Mouse (Mus musculus) liver (tissue): ENCODE results near the gene Ube2m.

ENCODE experiments used
- DNase-seq: peaks from one replicate; pipeline ENCODE4 v3.0.0-alpha.2; 2020; ENCODE audit warnings: mixed read lengths

The Ube2m gene

GRCm38 (mm10) chr7:13037901-13038555 lies at the start of gene Ube2m:
Gene Ube2m, minus strand, starts transcription at chr7:13038275.
- peak; percentile 97 for DNase-seq

- no peak for DNase-seq
Measured at GRCm38 (mm10) chr7:13072293-13072692, 34.2 kb upstream of the Ube2m start.

GRCm38 (mm10) chr7:13063399-13063798 lies 25.3 kb upstream of the Ube2m start:
- peak; percentile 26 for DNase-seq

- no peak for DNase-seq
Measured at GRCm38 (mm10) chr7:13059536-13059935, 21.5 kb upstream of the Ube2m start.

GRCm38 (mm10) chr7:13056913-13057700 lies 19.0 kb upstream of the Ube2m start:
- DNase-seq = no peak

- DNase-seq = peak; percentile 88
Measured at GRCm38 (mm10) chr7:13054287-13055010, 16.4 kb upstream of the Ube2m start, which contains the start of gene Mzf1. Gene Mzf1, minus strand, starts transcription at chr7:13054764.

GRCm38 (mm10) chr7:13053961-13054286 lies 15.8 kb upstream of the Ube2m start:
- DNase-seq = no peak

GRCm38 (mm10) chr7:13053501-13053900 lies 15.4 kb upstream of the Ube2m start:
- DNase-seq = no peak

- no peak for DNase-seq
Measured at GRCm38 (mm10) chr7:13053001-13053400, 14.9 kb upstream of the Ube2m start.

- peak; percentile 60 for DNase-seq
Measured at GRCm38 (mm10) chr7:13046084-13046483, 8.0 kb upstream of the Ube2m start.

GRCm38 (mm10) chr7:13044254-13044625 lies 6.2 kb upstream of the Ube2m start:
- no peak for DNase-seq

GRCm38 (mm10) chr7:13043445-13044253 lies 5.6 kb upstream of the Ube2m start:
- peak; percentile 18 for DNase-seq

GRCm38 (mm10) chr7:13043120-13043444 lies 5.0 kb upstream of the Ube2m start:
- DNase-seq = no peak

- DNase-seq = no peak
Measured at GRCm38 (mm10) chr7:13042511-13042910, 4.4 kb upstream of the Ube2m start.

- DNase-seq = no peak
Measured at GRCm38 (mm10) chr7:13041256-13041655, 3.2 kb upstream of the Ube2m start.

GRCm38 (mm10) chr7:13039181-13039580 lies 1.1 kb upstream of the Ube2m start:
- DNase-seq = no peak

- DNase-seq = peak; percentile 11
Measured at GRCm38 (mm10) chr7:13038621-13039169, 620 bp upstream of the Ube2m start.

- no peak for DNase-seq
Measured at GRCm38 (mm10) chr7:13037366-13037765, 709 bp downstream of the Ube2m start.

GRCm38 (mm10) chr7:13036806-13037205 lies 1.3 kb downstream of the Ube2m start:
- no peak for DNase-seq

- DNase-seq = no peak
Measured at GRCm38 (mm10) chr7:13035211-13035855, 2.7 kb downstream of the Ube2m start.

GRCm38 (mm10) chr7:13034148-13034977 lies 3.7 kb downstream of the Ube2m start, which contains the start of gene Chmp2a:
Gene Chmp2a, minus strand, starts transcription at chr7:13034807.
- peak; percentile 98 for DNase-seq
